Mouse (Mus musculus) layer of hippocampus, adult 2 months (tissue): ENCODE measurements around the gene Bag1. TPM values are rescaled to one million over a fixed set of nuclear protein-coding genes. Genes with fewer than 3 reads are reported as not detected.

ENCODE experiments used
- DNase-seq, 2 experiments: peaks; one replicate each; pipeline ENCODE4 v3.0.0; 2022; ENCODE audit warnings: low spot score in 2 of 2
- H3K27ac ChIP-seq: fragments of 200-600 bp; 2 replicates; pipeline ENCODE4 v1.8.1; 2022
- H3K4me3 ChIP-seq: fragments of 200-600 bp; 2 replicates; pipeline ENCODE4 v1.8.1; 2022; ENCODE audit warnings: mild to moderate bottlenecking
- CTCF ChIP-seq: fragments of 200-600 bp; conservative IDR thresholded peaks from 2 replicates; pipeline ENCODE4 v1.8.1; 2022; ENCODE audit warnings: antibody characterized with exemption, mild to moderate bottlenecking, moderate library complexity
- microRNA-seq, 2 experiments: library from miRNA; unstranded; fragments of <30 nt; microRNA quantifications; one replicate each; pipeline ENCODE4 v1.2.0; 2021
- total RNA-seq, 2 experiments: library from RNA; stranded (reverse); gene quantifications; 2 replicates each; pipeline ENCODE4 v1.2.3; 2021

The Bag1 gene
- total RNA-seq, 2 experiments from 2014 or later = 149 to 151 TPM

GRCm38 (mm10) chr4:40895646-40896045 is 52.4 kb downstream of the Bag1 start:
- no peak for DNase-seq
- H3K4me3 ChIP-seq = no peak overlapping the region
- peak; percentile 20; the same call in 1 of the 2 replicates for TF ChIP-seq CTCF
- H3K27ac ChIP-seq = no peak overlapping the region

DNA sequence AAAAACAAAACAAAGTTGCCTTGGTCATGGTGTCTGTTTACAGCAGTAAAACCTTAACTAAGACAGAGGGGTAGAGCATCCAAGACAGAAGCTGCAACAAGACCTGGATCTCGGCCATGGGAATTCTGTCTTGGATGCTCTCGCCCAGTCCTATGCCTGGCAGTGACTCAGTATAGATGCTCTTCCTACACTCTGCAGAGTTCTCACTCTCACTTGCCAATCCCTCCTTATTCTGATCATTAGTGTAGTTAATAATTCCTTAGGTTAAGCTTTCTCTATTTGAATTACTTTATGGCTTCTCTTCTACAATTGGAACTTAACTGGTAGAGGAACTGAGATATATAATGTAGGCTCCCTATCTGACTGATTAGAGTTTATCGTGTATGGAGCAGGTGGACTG is 53.0 kb downstream of the Bag1 start:
- DNase-seq = no peak
- TF ChIP-seq CTCF = no peak
- Histone ChIP-seq H3K4me3 (no peak overlapping the region), H3K27ac (no peak overlapping the region)

DNA sequence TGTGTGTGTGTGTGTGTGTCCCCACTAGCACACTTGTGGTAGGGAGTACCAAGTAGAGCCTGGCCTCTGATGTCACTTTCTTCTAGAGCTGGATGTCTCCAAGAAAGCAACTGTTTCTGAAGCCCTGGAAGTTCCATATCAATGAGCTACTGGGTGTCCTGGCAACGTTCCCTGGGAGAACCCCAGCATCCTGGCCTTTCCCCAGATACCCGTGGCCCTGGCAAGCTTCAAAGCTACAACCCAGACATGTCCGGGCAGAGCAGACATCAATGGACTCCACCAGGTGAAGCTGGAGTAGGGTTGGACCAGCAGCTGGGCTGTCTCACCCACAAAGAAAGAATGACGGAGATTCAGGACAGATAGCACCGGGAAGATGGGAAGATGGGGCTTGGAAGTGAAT is 56.9 kb downstream of the Bag1 start:
- no peak for TF ChIP-seq CTCF
- H3K4me3 ChIP-seq = no peak overlapping the region
- DNase-seq = no peak
- H3K27ac ChIP-seq = no peak overlapping the region

DNA sequence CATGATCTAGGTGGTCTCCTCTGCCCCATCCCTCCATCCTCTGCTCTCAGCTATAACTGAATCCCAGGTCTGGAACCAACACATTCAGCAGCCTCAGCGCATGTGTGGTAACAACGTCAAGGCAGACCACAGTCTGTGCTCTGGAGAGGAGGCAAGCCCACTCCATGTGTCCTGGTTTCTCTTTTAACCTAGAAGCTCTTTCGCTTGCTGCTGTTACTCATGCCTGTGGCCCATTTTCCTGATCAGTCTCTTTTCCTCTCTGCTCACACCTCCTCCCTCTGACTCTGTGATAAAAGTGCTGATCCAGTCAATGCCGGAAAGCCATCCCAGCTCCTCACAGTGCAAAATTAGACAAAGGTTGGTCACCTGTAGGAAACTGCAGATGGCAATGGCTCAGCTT is 58.1 kb downstream of the Bag1 start:
- TF ChIP-seq CTCF = no peak
- Histone ChIP-seq H3K4me3 (no peak overlapping the region), H3K27ac (0 out of 2 replicates have a peak overlapping the region, but pooled peaks have one; percentile 39)
- DNase-seq = no peak

- Histone ChIP-seq H3K4me3 (no peak overlapping the region), H3K27ac (peak overlapping the region; percentile 64; the same call in 1 of the 2 replicates)
- no peak for TF ChIP-seq CTCF
- DNase-seq = no peak
These were observed 58.8 kb downstream of the Bag1 start for GRCm38 (mm10) chr4:40889252-40889651.

GRCm38 (mm10) chr4:40888839-40889238 is 59.3 kb downstream of the Bag1 start:
- no peak for DNase-seq
- peak overlapping the region; percentile 64; the same call in 1 of the 2 replicates for H3K27ac ChIP-seq
- no peak for TF ChIP-seq CTCF
- no peak overlapping the region for H3K4me3 ChIP-seq

Small RNAs within 50 kb of the gene (microRNA-seq; reads per million reads assigned to microRNA genes)
- gene Mir3094 = 0.74 to 1.3 reads per million in 2 experiments

Other genes with a start within 250 kb of the Bag1 start
- gene Aptx, start 245.1 kb downstream of the Bag1 start, total RNA-seq = 10 to 100 TPM; 26.8 to 29.0 TPM
- gene Dnaja1, start 226.1 kb downstream of the Bag1 start, total RNA-seq = 100 to 1,000 TPM; 282 to 312 TPM
- 10 to 100 TPM; 51.4 to 52.3 TPM for gene Smu1, start 190.4 kb downstream of the Bag1 start, total RNA-seq
- 10 to 100 TPM in 1 of 2 experiments, 1 to 10 TPM in 1; 8.5 to 10.8 TPM for gene B4galt1, start 94.3 kb downstream of the Bag1 start, total RNA-seq
- gene Spink4, start 28.2 kb downstream of the Bag1 start, total RNA-seq = not detected
- 10 to 100 TPM; 81.5 to 84.7 TPM for gene Chmp5, start 113 bp upstream of the Bag1 start, total RNA-seq
- gene Nfx1, start 22.6 kb upstream of the Bag1 start, total RNA-seq = 10 to 100 TPM; 72.0 to 77.1 TPM
- gene Aqp7, start 99.8 kb upstream of the Bag1 start, total RNA-seq = under 1 TPM in 1 of 2 experiments, not detected in 1; 0.28 TPM
- gene Aqp3, start 149.9 kb upstream of the Bag1 start, total RNA-seq = not detected
- gene Nol6, start 176.2 kb upstream of the Bag1 start, total RNA-seq = 100 to 1,000 TPM; 105 to 113 TPM
- 10 to 100 TPM; 77.3 to 81.1 TPM for gene Ube2r2, start 187.4 kb upstream of the Bag1 start, total RNA-seq